Comparison of ENCODE assay signal across 8 mouse cellular contexts in genomic region chr12:101957079-101957941, GRCm38 (mm10). TPM values are rescaled to one million over a fixed set of nuclear protein-coding genes. Genes with fewer than 3 reads are reported as not detected.
DNase-seq lines count a peak whose midpoint lies in the region; ATAC-seq and TF ChIP-seq lines count a peak whose summit lies in the region.

No protein-coding gene starts in this region.

- H3K4me1 ChIP-seq in megakaryocyte, embryonic 14.5 days = peaks cover 39% of the 10 kb centered on the region
- H3K4me1 ChIP-seq in heart, postnatal 0 days (ENCODE audit: control insufficient read depth, insufficient read depth) = peaks cover 10% of the 10 kb centered on the region; the same call in 1 of the 2 replicates

- no peak for TF ChIP-seq CTCF in heart, postnatal 0 days (IDR thresholded peaks at IDR 0.05; ENCODE audit: low read depth)

- ATAC-seq in megakaryocyte, adult 5-6 weeks (ENCODE audit: poor library complexity, severe bottlenecking) = no peak
- no peak; the same call in 1 of the 2 replicates for ATAC-seq in heart, postnatal 0 days (ENCODE audit: insufficient read depth, low read depth)

- H3K4me2 ChIP-seq in heart, postnatal 0 days (ENCODE audit: low read depth, low read length) = peak overlapping the region; percentile 81

- no peaks in the 10 kb centered on the region for H3K27me3 ChIP-seq in megakaryocyte, embryonic 14.5 days (replicated peaks)
- H3K27me3 ChIP-seq in heart, postnatal 0 days (ENCODE audit: control insufficient read depth, insufficient read depth, low read length) = no peaks in the 10 kb centered on the region

- peaks cover 12% of the 10 kb centered on the region for H3K9me3 ChIP-seq in megakaryocyte, embryonic 14.5 days
- no peaks in the 10 kb centered on the region for H3K9me3 ChIP-seq in heart, postnatal 0 days (replicated peaks; ENCODE audit: control insufficient read depth, low read length)

- peak overlapping the region; percentile 96 for H3K4me3 ChIP-seq in megakaryocyte, embryonic 14.5 days (replicated peaks)
- H3K4me3 ChIP-seq in heart, postnatal 0 days (ENCODE audit: low read depth, low read length) = peak overlapping the region; percentile 76

- WGBS in heart, postnatal 0 days = 10% methylated on average over 26 of the region's 26 CpGs

- peak overlapping the region; percentile 75 for H3K9ac ChIP-seq in heart, postnatal 0 days (replicated peaks; ENCODE audit: low read depth, low read length)

- peak overlapping the region; percentile 74 for H3K27ac ChIP-seq in heart, postnatal 0 days (ENCODE audit: low read depth)

- TF ChIP-seq EP300 in heart, postnatal 0 days (IDR thresholded peaks at IDR 0.05; ENCODE audit: low read depth) = no peak

- DNase-seq in embryo, embryonic 10.5 days (ENCODE audit: low spot score) = peak; percentile 40
- no peak for DNase-seq in heart, postnatal 0 days (ENCODE audit: low spot score)
- peak; percentile 32 for DNase-seq in lung, postnatal 25 days (ENCODE audit: low spot score)
- no peak for DNase-seq in testis, postnatal 10 days (ENCODE audit: low spot score)
- DNase-seq in cerebellum, adult 18-20 months = no peak
- no peak for DNase-seq in adrenal gland, postnatal 14 days

- peaks cover 23% of the 10 kb centered on the region for H3K36me3 ChIP-seq in megakaryocyte, embryonic 14.5 days (replicated peaks; ENCODE audit: low read length)
- no peaks in the 10 kb centered on the region for H3K36me3 ChIP-seq in heart, postnatal 0 days (replicated peaks; ENCODE audit: control insufficient read depth, insufficient read depth, low read length)

RNA-seq across cellular contexts. Expression of gene Atxn3, which starts 0.7 kb away (rescaled TPM):
- polyA plus RNA-seq in megakaryocyte, embryonic 14.5 days (2012; ENCODE audit: insufficient read depth, low replicate concordance) = 0.38 TPM in 1 of 2 replicates, not detected in the other
- total RNA-seq in megakaryocyte, adult 5-6 weeks (2015) = 24.4 and 26.8 TPM in 2 replicates
- 51.3 and 53.4 TPM in 2 replicates for total RNA-seq in megakaryocyte, adult 5-6 weeks (2017)
- total RNA-seq in heart, postnatal 0 days (2014; rRNA removed; ENCODE audit: low replicate concordance) = 8.4 and 15.8 TPM in 2 replicates
- polyA plus RNA-seq in heart, postnatal 0 days (2015; fragmentation: Nextera tagmentation; extraction: Ambion mirVana) = 6.8 and 7.2 TPM in 2 replicates
- total RNA-seq in adrenal gland, postnatal 14 days (2021) = 14.6 and 23.3 TPM in 2 replicates

RNA-seq across cellular contexts. Expression of gene Cpsf2, which starts 18.5 kb away (rescaled TPM):
- polyA plus RNA-seq in megakaryocyte, embryonic 14.5 days (2012; ENCODE audit: insufficient read depth, low replicate concordance) = 2.3 and 4.4 TPM in 2 replicates
- 28.0 and 29.3 TPM in 2 replicates for total RNA-seq in megakaryocyte, adult 5-6 weeks (2015)
- 43.3 and 45.3 TPM in 2 replicates for total RNA-seq in megakaryocyte, adult 5-6 weeks (2017)
- total RNA-seq in heart, postnatal 0 days (2014; rRNA removed; ENCODE audit: low replicate concordance) = 12.2 and 12.4 TPM in 2 replicates
- polyA plus RNA-seq in heart, postnatal 0 days (2015; fragmentation: Nextera tagmentation; extraction: Ambion mirVana) = 13.6 and 15.3 TPM in 2 replicates
- 30.5 and 31.8 TPM in 2 replicates for total RNA-seq in adrenal gland, postnatal 14 days (2021)

RNA-seq across cellular contexts. Expression of gene Trip11, which starts 44.2 kb away (rescaled TPM):
- polyA plus RNA-seq in megakaryocyte, embryonic 14.5 days (2012; ENCODE audit: insufficient read depth, low replicate concordance) = 0.22 TPM in 1 of 2 replicates, not detected in the other
- total RNA-seq in megakaryocyte, adult 5-6 weeks (2015) = 27.7 and 29.6 TPM in 2 replicates
- total RNA-seq in megakaryocyte, adult 5-6 weeks (2017) = 33.8 and 39.6 TPM in 2 replicates
- 9.8 and 23.4 TPM in 2 replicates for total RNA-seq in heart, postnatal 0 days (2014; rRNA removed; ENCODE audit: low replicate concordance)
- polyA plus RNA-seq in heart, postnatal 0 days (2015; fragmentation: Nextera tagmentation; extraction: Ambion mirVana) = 19.7 and 20.7 TPM in 2 replicates
- 34.7 and 37.3 TPM in 2 replicates for total RNA-seq in adrenal gland, postnatal 14 days (2021)

Comparison
In these comparisons a context has a peak if more than half of its experiments do, and no peak if none do; other contexts are left out.
1. DNase-seq: peak in embryo, embryonic 10.5 days (single experiment) and lung, postnatal 25 days (single experiment); none in heart, postnatal 0 days (single experiment), testis, postnatal 10 days (single experiment), cerebellum, adult 18-20 months (0 of 2) and adrenal gland, postnatal 14 days (single experiment).